Mouse (Mus musculus): Measurements from ENCODE around the gene Lbp.

Gene Lbp

DNA sequence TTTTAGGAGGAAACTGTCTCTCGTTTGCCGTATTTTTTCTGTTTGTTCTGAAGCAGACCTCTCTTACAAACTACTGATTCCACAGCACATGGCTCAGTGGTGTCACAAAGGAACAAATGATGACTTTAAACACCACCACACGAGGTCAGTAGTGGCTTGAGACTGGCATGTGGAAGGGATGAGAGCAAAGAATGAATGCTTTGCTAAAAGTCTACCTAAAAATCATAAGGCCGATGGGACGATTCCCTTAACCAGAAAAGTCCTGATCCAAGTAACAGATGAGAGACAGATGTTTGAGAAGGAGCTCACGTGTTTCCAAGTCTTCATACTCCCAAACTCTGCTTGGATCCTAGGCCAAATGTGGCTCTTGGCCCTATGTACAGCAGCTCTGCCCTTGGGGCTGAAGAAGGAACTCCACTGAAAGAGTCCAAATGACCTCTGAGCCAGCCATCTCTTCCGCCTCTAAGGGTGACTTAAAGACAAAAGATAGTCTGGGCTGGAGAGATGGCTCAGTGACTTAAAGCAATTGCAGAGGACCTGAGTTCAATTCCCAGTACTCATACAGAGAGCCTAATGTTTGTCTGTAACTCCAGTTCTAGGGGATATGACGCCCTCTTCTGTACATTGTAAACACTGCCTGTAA lies 55.5 kb downstream of the Lbp start:
- in situ Hi-C loops (cut with MboI) = no loop called here

DNA sequence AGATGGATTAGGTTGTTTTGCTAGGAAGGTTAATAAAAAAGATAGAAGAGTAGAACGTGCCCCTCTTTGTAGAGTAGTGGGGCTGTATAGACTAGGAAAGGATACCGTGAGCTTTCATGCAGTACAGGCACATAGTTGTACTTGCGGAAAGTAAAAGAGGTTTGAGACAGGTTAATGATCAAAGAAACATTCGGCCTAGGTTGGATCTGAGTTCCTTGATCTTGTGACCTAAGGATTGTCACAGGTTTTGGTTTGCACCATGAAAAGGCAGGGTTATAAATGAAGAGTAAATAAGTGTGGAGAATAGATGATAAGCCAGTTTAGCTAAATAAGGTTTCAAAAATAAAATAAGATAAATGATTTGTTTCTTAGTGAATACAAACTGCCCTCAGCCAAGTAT lies 57.9 kb downstream of the Lbp start:
- in situ Hi-C loops (cut with MboI) = no loop called here

DNA sequence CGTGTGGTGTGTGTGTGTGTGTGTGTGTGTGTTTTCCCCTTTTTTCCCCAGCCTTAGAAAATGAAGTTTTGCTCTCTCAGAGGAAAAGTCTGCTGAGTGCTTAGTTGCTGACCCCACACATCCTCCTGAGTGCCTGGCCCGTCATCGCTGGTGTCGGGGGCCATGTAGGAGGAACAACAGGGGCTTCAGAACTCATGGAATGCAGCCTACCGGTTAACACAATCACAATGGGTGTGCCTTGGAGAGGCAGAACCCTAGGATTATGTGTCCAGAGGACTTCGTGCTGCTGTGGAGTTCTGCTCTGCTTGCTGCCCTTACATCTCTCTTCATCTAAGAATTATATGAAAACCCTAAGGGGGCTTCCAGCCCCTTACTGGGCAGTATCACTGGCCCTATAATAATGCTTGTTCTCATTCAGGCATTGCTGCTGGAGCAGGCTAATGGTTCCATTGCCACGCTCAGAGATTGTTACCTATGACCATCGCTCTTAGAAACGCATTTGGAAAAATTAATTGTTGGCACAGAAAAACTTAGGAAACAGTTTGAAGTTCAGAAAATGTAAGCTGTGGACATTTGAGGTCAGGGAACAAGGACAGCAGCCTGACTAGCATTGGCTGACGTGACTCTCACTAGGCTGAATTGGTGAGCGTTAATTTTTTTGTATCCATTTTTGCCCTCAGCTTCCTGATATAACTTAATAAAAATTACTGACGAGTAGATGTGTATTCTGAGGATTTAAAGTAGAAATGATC lies 59.0 kb downstream of the Lbp start:
- in situ Hi-C loops (cut with MboI) = no loop called here

DNA sequence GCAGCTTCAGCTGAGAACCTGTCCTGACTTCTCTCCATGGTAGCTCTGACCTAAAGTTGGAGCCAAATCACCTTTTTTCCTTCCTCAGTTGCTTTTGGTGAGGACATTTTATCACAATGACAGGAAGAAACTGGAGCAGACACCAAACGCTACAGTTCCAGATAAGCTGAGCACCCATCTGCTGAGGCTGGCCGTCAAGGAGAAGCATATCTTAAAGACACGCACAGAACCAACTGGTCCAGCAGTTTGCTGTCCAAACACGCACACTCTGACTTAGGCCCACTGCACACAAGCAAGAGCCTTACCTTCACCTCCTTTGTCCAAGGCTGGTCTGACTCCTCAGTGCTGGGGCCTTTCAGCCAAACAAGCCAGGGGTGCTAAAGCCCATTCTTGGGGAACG lies 61.4 kb downstream of the Lbp start:
- in situ Hi-C loops (cut with MboI) = no loop called here

DNA sequence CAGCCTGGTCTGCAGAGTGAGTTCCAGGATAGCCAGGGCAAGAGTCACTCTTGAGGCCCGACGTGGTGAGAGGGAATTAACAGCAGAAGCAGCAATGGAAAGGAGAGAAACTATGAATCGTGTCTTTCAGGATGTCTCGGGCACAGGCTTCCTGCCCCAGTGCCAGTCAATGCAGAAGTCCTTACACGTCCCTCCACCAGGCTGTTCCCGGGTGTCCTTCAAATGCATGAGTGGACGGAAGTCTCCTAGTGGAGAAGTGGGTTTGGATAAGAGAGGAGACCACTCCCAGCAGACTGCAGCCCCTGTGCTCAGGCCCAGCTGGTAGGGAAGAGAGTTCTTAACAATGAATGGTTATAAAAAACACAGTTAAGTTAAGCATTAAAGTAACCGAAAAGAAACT lies 62.0 kb downstream of the Lbp start:
- in situ Hi-C loops (cut with MboI) = no loop called here

DNA sequence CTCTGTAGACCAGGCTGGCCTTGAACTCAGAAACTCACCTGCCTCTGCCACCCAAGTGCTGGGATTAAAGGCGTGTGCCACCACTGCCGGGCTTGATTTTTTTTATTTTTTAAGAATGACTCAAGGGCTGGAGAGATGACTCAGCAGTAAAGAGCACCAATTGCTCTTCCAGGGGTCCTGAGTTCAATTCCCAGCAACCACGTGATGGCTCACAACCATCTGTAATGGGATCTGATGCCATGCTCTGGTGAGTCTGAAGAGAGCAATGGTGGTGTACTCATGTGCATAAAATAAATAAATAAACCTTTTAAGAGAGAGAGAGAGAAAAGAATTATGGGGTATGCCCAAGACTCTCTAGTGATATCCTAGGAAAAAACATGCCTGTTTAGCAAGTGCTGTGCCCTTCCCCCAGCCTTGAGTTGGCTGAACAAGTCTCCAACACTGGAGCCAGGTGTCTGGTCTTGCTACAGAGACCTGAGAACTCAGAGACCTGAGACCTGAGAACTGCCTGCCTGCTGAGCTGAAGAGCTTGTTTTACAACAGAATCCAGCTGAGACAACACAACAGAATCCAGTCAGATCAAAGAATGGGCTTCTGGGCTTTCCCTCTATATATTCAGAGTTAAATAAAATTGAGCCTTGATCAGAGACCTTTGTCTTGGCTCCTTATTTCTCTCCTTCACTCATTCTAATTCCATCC lies 63.3 kb downstream of the Lbp start:
- in situ Hi-C loops (cut with MboI) = no loop called here

DNA sequence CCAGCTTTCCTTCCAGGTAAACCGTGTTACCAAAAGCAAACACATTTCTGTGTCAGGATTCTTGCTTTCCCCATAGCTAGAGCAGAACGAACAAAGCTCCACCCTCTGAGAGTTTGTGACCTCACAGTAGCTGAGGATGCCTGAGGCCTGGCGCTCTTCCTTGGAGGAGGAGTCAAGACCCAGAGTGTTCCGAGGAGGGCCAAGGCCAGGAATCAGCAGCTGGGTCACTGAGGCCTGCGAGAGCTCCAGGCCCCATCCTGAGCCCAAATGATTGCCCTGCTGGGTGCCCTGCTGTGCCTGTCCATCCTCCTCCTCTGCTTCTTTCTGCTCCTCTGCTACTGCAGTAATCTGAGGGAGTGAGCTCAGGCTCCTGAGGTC lies 63.9 kb downstream of the Lbp start:
- in situ Hi-C loops (cut with MboI) = no loop called here

DNA sequence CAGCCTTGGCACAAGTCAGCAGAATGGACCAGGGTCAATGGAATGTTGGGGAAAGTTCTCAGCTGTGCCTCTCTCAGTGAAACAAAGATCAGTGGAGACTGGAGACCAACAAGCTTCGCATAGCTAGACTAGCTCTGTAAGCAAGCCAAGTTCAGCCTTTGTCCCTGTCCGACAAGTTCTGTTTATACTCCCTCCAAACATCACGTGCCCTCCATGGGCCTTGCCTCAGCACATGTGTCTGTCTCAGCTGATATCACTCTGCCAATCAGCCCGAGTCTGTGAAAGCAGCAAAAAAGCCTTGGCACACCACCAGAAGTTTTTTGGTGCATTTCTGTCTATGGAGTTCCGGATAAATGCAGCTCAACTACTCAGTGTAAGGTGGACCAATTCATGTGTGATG lies 66.8 kb downstream of the Lbp start:
- in situ Hi-C loops (cut with MboI) = no loop called here

DNA sequence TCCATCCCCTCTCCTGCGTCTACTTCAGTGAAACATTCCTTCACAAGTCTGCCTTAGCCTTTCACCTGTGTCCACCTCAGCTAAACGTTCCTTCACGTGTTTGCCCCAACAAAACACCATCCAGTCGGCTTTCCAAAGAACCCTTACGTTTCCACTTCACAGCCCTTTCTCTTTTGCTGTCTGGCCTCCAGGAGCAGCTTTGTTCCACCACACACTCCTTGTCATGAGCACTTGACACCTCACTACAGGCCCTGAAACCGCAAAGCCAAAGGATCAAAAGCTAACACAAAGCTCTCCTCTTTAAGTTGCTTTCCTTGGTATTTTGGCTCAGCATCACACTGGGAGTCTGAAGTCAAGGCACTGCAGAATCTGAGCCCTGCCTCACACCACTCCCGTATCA lies 67.2 kb downstream of the Lbp start:
- in situ Hi-C loops (cut with MboI) = no loop called here

DNA sequence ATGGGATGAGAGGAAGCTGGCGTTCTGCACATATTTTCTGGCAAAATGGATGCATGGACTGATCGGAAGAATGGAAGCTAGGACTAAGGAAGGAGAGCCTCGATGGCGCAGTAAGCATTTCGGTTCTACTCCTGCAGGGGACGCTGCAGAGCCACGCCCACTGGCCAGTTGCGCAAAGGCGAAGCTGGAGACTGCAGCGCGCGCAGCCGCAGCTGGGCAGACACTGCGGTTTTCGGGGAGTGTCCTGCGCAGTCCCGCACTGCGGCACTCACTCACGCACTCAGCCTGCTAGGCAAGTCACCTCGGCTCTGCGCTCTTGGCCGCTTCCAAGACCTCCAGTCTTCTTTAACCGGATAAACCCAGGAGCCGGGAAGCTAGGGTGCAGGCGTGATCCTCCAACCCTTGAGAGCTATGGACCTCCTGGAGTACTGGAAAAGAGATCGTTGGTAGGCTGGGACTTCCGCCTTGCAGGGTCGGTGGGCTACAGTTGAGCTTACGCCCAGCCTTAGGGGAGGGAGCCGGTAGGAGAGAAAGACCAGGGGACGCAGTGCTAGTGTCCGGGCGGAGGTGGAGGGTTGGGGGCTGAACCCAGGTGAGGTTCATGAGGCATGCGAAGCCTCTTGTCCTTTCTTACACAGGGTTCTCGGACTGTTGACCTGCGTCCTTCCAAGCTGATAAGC lies 69.3 kb downstream of the Lbp start, which contains the start of gene Snhg11:
Snhg11 (plus strand) TSS at position 196 of the 680 bp plus-strand sequence.
- in situ Hi-C loops (cut with MboI) = no loop called here

DNA sequence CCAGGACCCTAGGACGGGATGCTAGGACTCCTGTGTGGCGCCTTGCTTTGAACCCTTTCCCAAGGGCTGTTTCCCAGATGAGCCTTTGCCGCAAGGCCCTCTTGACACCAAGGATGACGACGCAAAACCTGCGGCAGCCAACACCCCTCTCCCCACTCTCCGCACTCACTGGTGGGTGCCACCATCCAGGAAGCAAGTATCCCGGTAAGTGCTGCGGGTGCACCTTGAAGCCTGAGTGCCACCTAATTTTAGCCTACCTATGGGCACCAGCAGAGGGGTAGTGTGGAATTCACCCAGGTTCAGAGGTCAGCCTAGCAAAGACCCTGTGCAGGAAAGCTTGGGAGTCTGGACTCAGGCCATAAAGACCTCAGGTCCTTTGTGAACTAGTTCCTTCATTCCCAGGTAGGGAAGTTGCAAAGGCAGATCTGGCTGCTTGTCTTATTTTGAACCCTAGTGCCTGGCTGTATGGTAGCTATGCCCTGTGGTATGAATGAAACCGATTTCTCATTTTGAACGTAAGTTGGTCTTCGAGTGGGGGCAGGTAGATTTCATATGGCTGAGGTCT lies 69.9 kb downstream of the Lbp start:
- in situ Hi-C loops (cut with MboI) = no loop called here

DNA sequence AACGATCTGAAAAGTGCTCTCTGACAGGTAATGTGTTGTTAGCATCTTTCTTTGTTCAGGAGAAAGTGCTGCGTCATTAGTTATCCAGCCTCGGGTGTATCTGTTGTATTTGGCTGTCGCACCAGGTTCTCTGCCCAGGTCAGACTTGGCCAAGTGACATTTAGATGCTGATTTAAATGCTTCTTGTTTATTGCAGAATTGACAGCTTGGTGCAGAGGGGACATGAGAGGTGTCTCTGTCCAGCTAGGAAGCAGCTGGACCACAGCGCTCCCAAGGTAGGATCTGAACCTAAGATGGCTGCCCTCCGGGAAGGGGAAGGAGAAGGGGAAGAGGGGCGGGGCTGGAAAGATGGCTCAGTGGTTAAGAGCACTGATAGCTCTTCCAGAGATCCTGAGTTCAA lies 70.5 kb downstream of the Lbp start:
- in situ Hi-C loops (cut with MboI) = no loop called here

DNA sequence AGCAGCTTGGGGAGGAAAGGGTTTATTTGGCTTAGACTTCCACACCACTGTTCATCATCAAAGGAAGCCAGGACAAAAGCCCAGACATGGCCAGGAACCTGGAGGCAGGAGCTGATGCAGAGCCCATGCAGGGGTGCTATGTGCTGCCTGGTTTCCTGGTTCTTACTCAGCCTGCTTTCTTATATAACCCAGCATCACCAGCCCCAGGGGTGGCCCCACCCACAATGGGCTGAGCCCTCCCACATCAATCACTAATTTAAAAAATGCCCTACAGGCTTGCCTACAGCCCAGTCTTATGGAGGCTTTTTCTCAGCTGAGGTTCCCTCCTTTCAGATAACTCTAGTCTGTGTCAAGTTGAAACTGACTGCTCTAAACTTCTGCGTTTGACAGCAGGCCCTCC lies 71.5 kb downstream of the Lbp start:
- in situ Hi-C loops (cut with MboI) = no loop called here

DNA sequence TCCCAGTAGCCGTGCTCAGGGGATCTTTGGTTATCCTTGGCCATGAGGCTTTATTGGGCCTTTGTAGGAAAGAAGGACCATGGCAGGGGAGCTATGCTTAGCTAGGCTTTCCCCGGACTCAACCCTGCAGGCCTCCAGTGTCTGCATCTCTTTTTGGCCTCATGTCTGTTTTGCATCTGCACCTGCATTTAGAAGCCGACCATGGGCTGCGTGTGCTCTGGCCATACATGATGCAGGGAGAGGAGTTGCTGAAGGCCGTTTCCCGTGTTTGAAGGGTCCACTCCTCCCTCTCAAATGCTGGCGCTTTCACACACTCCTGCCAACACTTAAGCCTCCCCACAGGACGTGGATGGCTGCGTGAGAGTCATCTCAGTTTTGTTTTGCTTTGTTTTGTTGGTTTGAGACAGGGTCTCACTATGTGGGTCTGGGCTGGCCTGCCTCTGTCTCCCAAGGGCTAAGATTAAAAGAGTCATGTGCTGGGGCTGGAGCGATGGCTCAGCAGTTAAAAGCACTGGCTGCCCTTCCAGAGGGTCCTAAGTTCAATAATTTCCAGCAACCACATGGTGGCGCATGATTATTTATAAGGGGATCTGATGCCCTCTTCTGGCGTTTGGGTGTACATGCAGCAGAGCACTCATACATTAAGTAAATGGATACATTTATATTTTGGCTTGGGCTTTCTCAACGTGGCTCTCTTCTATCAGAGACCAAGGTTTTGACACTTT lies 73.2 kb downstream of the Lbp start:
- in situ Hi-C loops (cut with MboI) = no loop called here
